Comparison of ENCODE assay signal across 13 mouse cellular contexts in the genomic region with DNA sequence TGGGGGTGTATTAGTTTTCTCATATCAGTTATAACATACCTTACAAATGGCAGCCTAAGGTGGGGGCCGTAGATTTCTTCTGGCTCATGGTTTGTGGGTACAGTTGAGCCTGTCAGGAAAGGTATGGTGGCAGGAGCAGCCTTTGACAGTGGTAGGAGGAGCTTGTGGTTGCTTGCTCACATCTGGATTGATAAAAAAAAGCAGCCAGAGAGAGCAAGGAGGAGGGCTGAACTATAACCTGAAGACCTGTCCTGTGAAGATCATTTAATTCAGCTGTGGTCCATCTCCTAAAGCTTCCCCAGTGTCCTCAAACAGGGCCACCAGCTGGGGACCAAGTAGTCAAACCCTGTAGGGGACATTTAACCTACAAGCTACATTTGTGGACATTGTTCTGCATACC. TPM values are rescaled to one million over a fixed set of nuclear protein-coding genes. Genes with fewer than 3 reads are reported as not detected.
DNase-seq lines count a peak whose midpoint lies in the region; ATAC-seq and TF ChIP-seq lines count a peak whose summit lies in the region.
"Had no signal": no experiment of that assay in that cellular context is flagged by ENCODE, and none has a peak within 500 bp of the region (broad histone marks: within the 10 kb centered on the region; RNA-seq: fewer than 3 reads in every experiment).

No protein-coding gene starts in this region.

- 78% methylated on average over 1 of the region's 1 CpGs for WGBS in lung, postnatal 0 days
- 11% methylated on average over 1 of the region's 1 CpGs for WGBS in bone marrow, adult 2 months
- 22% methylated on average over 1 of the region's 1 CpGs for WGBS in liver, embryonic 13.5 days (ENCODE audit: insufficient replicate concordance)
- WGBS in stomach, embryonic 16.5 days, result 73% methylated on average over 1 of the region's 1 CpGs
- WGBS in embryonic facial prominence, embryonic 10.5 days, result 91% methylated on average over 1 of the region's 1 CpGs

- no peak for TF ChIP-seq EP300 in lung, postnatal 0 days (IDR thresholded peaks at IDR 0.05)

- no peak for TF ChIP-seq CTCF in lung, postnatal 0 days (IDR thresholded peaks at IDR 0.05)
- TF ChIP-seq CTCF in bone marrow, adult 2 months (IDR thresholded peaks at IDR 0.05; ENCODE audit: control insufficient read depth, insufficient read depth, low read length), result no peak

- DNase-seq in lung, postnatal 0 days (ENCODE audit: low spot score), result no peak
- DNase-seq in lung, postnatal 14 days, result no peak
- no peak for DNase-seq in liver, embryonic 13.5 days
- DNase-seq in embryonic facial prominence, embryonic 10.5 days (ENCODE audit: low spot score), result no peak
- no peak for DNase-seq in adrenal gland, postnatal 14 days
- DNase-seq: right cerebral cortex, postnatal 4 days had no signal

- no peaks in the 10 kb centered on the region for H3K9me3 ChIP-seq in lung, postnatal 0 days (ENCODE audit: low read length)
- H3K9me3 ChIP-seq in liver, embryonic 13.5 days (replicated peaks), result no peaks in the 10 kb centered on the region
- H3K9me3 ChIP-seq in stomach, embryonic 16.5 days (replicated peaks; ENCODE audit: control insufficient read depth, low read length), result no peaks in the 10 kb centered on the region
- H3K9me3 ChIP-seq in embryonic facial prominence, embryonic 10.5 days, result no peaks in the 10 kb centered on the region
- H3K9me3 ChIP-seq: hindbrain, embryonic 13.5 days; midbrain, embryonic 15.5 days had no signal

- peaks cover 9% of the 10 kb centered on the region; the same call in 1 of the 2 replicates for H3K36me3 ChIP-seq in lung, postnatal 0 days (ENCODE audit: insufficient read depth, low read length)
- H3K36me3 ChIP-seq in liver, embryonic 13.5 days, result peaks cover 14% of the 10 kb centered on the region; the same call in 1 of the 2 replicates
- no peaks in the 10 kb centered on the region for H3K36me3 ChIP-seq in stomach, embryonic 16.5 days (ENCODE audit: control insufficient read depth, insufficient read depth, low read length)
- peaks cover 24% of the 10 kb centered on the region for H3K36me3 ChIP-seq in embryonic facial prominence, embryonic 10.5 days (replicated peaks)

- no peak for TF ChIP-seq POLR2A in bone marrow, adult 2 months (IDR thresholded peaks at IDR 0.05; ENCODE audit: borderline replicate concordance, control insufficient read depth, low read depth, low read length)

- no peak overlapping the region for H3K4me2 ChIP-seq in lung, postnatal 0 days (replicated peaks; ENCODE audit: low read depth, low read length)
- no peak overlapping the region for H3K4me2 ChIP-seq in liver, embryonic 13.5 days
- no peak overlapping the region for H3K4me2 ChIP-seq in stomach, embryonic 16.5 days (ENCODE audit: low read depth, low read length)
- H3K4me2 ChIP-seq: hindbrain, embryonic 13.5 days; lung, embryonic 14.5 days; midbrain, embryonic 15.5 days had no signal

- no peak overlapping the region for H3K4me3 ChIP-seq in lung, postnatal 0 days (ENCODE audit: low read depth, low read length)
- H3K4me3 ChIP-seq in bone marrow, adult 2 months (replicated peaks; ENCODE audit: control insufficient read depth, low read depth, low read length), result no peak overlapping the region
- H3K4me3 ChIP-seq in liver, embryonic 13.5 days (replicated peaks), result no peak overlapping the region
- no peak overlapping the region for H3K4me3 ChIP-seq in stomach, embryonic 16.5 days (replicated peaks; ENCODE audit: low read length)
- H3K4me3 ChIP-seq in embryonic facial prominence, embryonic 10.5 days, result no peak overlapping the region
- H3K4me3 ChIP-seq: erythroblast, embryonic 14.5 days; hindbrain, embryonic 13.5 days; left cerebral cortex, adult 2 months; midbrain, embryonic 15.5 days had no signal

- no peak for ATAC-seq in lung, postnatal 0 days
- 0 out of 2 replicates have a peak, but pooled peaks have one; percentile 43 for ATAC-seq in liver, embryonic 13.5 days (ENCODE audit: low read depth)
- ATAC-seq in stomach, embryonic 16.5 days (ENCODE audit: insufficient read depth, low FRiP score), result no peak
- ATAC-seq: midbrain, embryonic 15.5 days had no signal

- no peaks in the 10 kb centered on the region for H3K27me3 ChIP-seq in lung, postnatal 0 days (replicated peaks; ENCODE audit: insufficient read depth, low read length)
- no peaks in the 10 kb centered on the region for H3K27me3 ChIP-seq in liver, embryonic 13.5 days
- no peaks in the 10 kb centered on the region for H3K27me3 ChIP-seq in stomach, embryonic 16.5 days (ENCODE audit: control insufficient read depth, insufficient read depth, low read length)
- H3K27me3 ChIP-seq in embryonic facial prominence, embryonic 10.5 days (replicated peaks; ENCODE audit: low read depth, poor library complexity, severe bottlenecking), result no peaks in the 10 kb centered on the region
- H3K27me3 ChIP-seq: hindbrain, embryonic 13.5 days; midbrain, embryonic 15.5 days had no signal

- H3K27ac ChIP-seq in lung, postnatal 0 days (ENCODE audit: low read length), result peak overlapping the region; percentile 27
- H3K27ac ChIP-seq in bone marrow, adult 2 months (ENCODE audit: control insufficient read depth, insufficient read depth, low read depth, low read length, poor library complexity), result peak overlapping the region; percentile 71
- H3K27ac ChIP-seq in liver, embryonic 13.5 days, result peak overlapping the region; percentile 25
- H3K27ac ChIP-seq in stomach, embryonic 16.5 days (ENCODE audit: low read length), result 0 out of 2 replicates have a peak overlapping the region, but pooled peaks have one; percentile 12
- no peak overlapping the region for H3K27ac ChIP-seq in embryonic facial prominence, embryonic 10.5 days (replicated peaks)
- H3K27ac ChIP-seq: left cerebral cortex, adult 2 months; midbrain, embryonic 15.5 days had no signal

- H3K4me1 ChIP-seq in lung, postnatal 0 days (ENCODE audit: insufficient read depth, low read depth, low read length), result no peaks in the 10 kb centered on the region; the same call in 1 of the 2 replicates
- peaks cover 3% of the 10 kb centered on the region for H3K4me1 ChIP-seq in bone marrow, adult 2 months (ENCODE audit: control insufficient read depth, insufficient read depth, low read length)
- peaks cover 37% of the 10 kb centered on the region for H3K4me1 ChIP-seq in liver, embryonic 13.5 days (replicated peaks)
- H3K4me1 ChIP-seq in stomach, embryonic 16.5 days (ENCODE audit: control insufficient read depth, insufficient read depth, low read length), result peaks cover 13% of the 10 kb centered on the region; the same call in 1 of the 2 replicates
- peaks cover 14% of the 10 kb centered on the region; the same call in 1 of the 2 replicates for H3K4me1 ChIP-seq in embryonic facial prominence, embryonic 10.5 days
- H3K4me1 ChIP-seq: midbrain, embryonic 15.5 days had no signal

- H3K9ac ChIP-seq in lung, postnatal 0 days (replicated peaks; ENCODE audit: low read depth), result no peak overlapping the region
- H3K9ac ChIP-seq in liver, embryonic 13.5 days, result no peak overlapping the region
- no peak overlapping the region for H3K9ac ChIP-seq in stomach, embryonic 16.5 days (ENCODE audit: low read length)
- H3K9ac ChIP-seq: hindbrain, embryonic 13.5 days; lung, embryonic 14.5 days; midbrain, embryonic 15.5 days had no signal

RNA-seq across cellular contexts. Expression of a gene that starts 12.0 kb away (rescaled TPM):
- 10.9 and 11.5 TPM in 2 replicates for polyA plus RNA-seq in lung, postnatal 0 days (2015; fragmentation: Nextera tagmentation; extraction: Ambion mirVana)
- 6.7 and 6.8 TPM in 2 replicates for polyA plus RNA-seq in bone marrow, adult 2 months (2011; ENCODE audit: insufficient read depth, insufficient read length, low replicate concordance, missing spikeins)
- 21.5 and 24.2 TPM in 2 replicates for polyA plus RNA-seq in liver, embryonic 13.5 days (2015; fragmentation: Nextera tagmentation; extraction: Ambion mirVana)
- polyA plus RNA-seq in stomach, embryonic 16.5 days (2015; fragmentation: Nextera tagmentation; extraction: Ambion mirVana), result 19.2 and 23.2 TPM in 2 replicates
- 24.0 and 24.1 TPM in 2 replicates for polyA plus RNA-seq in embryonic facial prominence, embryonic 10.5 days (2016; fragmentation: Nextera tagmentation; extraction: Ambion mirVana)
- total RNA-seq in adrenal gland, postnatal 14 days (2021), result 22.2 and 23.2 TPM in 2 replicates

RNA-seq across cellular contexts. Expression of a gene that starts 57.3 kb away (rescaled TPM):
- polyA plus RNA-seq in lung, postnatal 0 days (2015; fragmentation: Nextera tagmentation; extraction: Ambion mirVana), result 29.5 and 30.6 TPM in 2 replicates
- 8.1 and 11.9 TPM in 2 replicates for polyA plus RNA-seq in bone marrow, adult 2 months (2011; ENCODE audit: insufficient read depth, insufficient read length, low replicate concordance, missing spikeins)
- polyA plus RNA-seq in liver, embryonic 13.5 days (2015; fragmentation: Nextera tagmentation; extraction: Ambion mirVana), result 7.5 and 8.7 TPM in 2 replicates
- polyA plus RNA-seq in stomach, embryonic 16.5 days (2015; fragmentation: Nextera tagmentation; extraction: Ambion mirVana), result 13.9 and 16.1 TPM in 2 replicates
- 12.3 and 13.9 TPM in 2 replicates for polyA plus RNA-seq in embryonic facial prominence, embryonic 10.5 days (2016; fragmentation: Nextera tagmentation; extraction: Ambion mirVana)
- 86.3 and 94.8 TPM in 2 replicates for total RNA-seq in adrenal gland, postnatal 14 days (2021)
